In the genomic region with DNA sequence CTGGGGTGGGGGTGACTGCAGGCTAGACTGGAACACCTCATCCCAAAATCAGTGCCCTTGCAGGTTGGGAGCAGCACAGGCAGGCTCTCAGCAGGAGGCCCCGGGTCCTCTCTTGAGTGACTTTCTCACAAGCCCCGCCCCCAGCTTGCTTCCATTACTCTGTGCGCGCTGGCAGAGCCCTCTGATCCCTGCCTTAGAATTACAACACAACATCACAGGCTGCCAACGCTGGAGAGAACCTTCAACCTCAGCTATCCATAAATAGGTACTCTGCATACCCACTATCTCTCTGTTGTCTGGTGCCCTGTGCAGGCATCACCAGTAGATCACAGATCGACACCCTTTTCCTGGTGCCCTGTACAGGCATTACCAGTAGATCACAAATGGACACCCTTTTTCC, we compare ENCODE assay signal across 27 mouse cellular contexts.
DNase-seq lines count a peak whose midpoint lies in the region; ATAC-seq and TF ChIP-seq lines count a peak whose summit lies in the region.
"Had no signal": no experiment of that assay in that cellular context is flagged by ENCODE, and none has a peak within 500 bp of the region (broad histone marks: within the 10 kb centered on the region; RNA-seq: fewer than 3 reads in every experiment).

No protein-coding gene starts in this region.

- H3K4me1 ChIP-seq in kidney, embryonic 16.5 days (ENCODE audit: insufficient read depth, low read length): 0 out of 2 replicates have a peak, but pooled peaks cover under 1% of the 10 kb centered on the region
- peaks cover 52% of the 10 kb centered on the region for H3K4me1 ChIP-seq in E14TG2a.4 (replicated peaks; ENCODE audit: low read depth, low read length)
- H3K4me1 ChIP-seq in heart, embryonic 11.5 days (ENCODE audit: control insufficient read depth, insufficient read depth, low read length): no peaks in the 10 kb centered on the region

- H3K9me3 ChIP-seq in kidney, embryonic 16.5 days (ENCODE audit: low read length): no peaks in the 10 kb centered on the region
- H3K9me3 ChIP-seq in E14TG2a.4 (ENCODE audit: low read length): 0 out of 2 replicates have a peak, but pooled peaks cover 3% of the 10 kb centered on the region
- H3K9me3 ChIP-seq in heart, embryonic 11.5 days (replicated peaks; ENCODE audit: control insufficient read depth, low read length): no peaks in the 10 kb centered on the region
- H3K9me3 ChIP-seq: heart, embryonic 15.5 days; hindbrain, embryonic 13.5 days; limb, embryonic 10.5 days; midbrain, embryonic 10.5 days; neural tube, embryonic 15.5 days had no signal

- H3K27me3 ChIP-seq in kidney, embryonic 16.5 days (ENCODE audit: insufficient read depth, low read length): 0 out of 2 replicates have a peak, but pooled peaks cover 3% of the 10 kb centered on the region
- H3K27me3 ChIP-seq in E14TG2a.4 (ENCODE audit: insufficient read depth, low read length): peaks cover 11% of the 10 kb centered on the region
- peaks cover 15% of the 10 kb centered on the region for H3K27me3 ChIP-seq in heart, embryonic 11.5 days (ENCODE audit: control insufficient read depth, insufficient read depth, low read length)
- H3K27me3 ChIP-seq: hindbrain, embryonic 13.5 days; neural tube, embryonic 15.5 days had no signal

- H3K27ac ChIP-seq in kidney, embryonic 16.5 days (ENCODE audit: low read length): no peak overlapping the region
- no peak overlapping the region for H3K27ac ChIP-seq in heart, embryonic 11.5 days (ENCODE audit: low read depth, low read length)
- H3K27ac ChIP-seq: forebrain, embryonic 13.5 days; gastrocnemius, adult 2 months; heart, embryonic 15.5 days; hindbrain, embryonic 13.5 days; left cerebral cortex, adult 2 months; limb, embryonic 10.5 days; midbrain, embryonic 10.5 days; neural tube, embryonic 15.5 days had no signal

- no peaks in the 10 kb centered on the region for H3K36me3 ChIP-seq in kidney, embryonic 16.5 days (ENCODE audit: insufficient read depth, low read length)
- no peaks in the 10 kb centered on the region for H3K36me3 ChIP-seq in E14TG2a.4 (ENCODE audit: insufficient read depth, low read length)
- H3K36me3 ChIP-seq in heart, embryonic 11.5 days (ENCODE audit: control insufficient read depth, insufficient read depth, low read length): no peaks in the 10 kb centered on the region
- H3K36me3 ChIP-seq: G1E; heart, embryonic 15.5 days; hindbrain, embryonic 13.5 days; limb, embryonic 10.5 days; midbrain, embryonic 10.5 days; neural tube, embryonic 15.5 days had no signal

- H3K4me2 ChIP-seq in kidney, embryonic 16.5 days (replicated peaks; ENCODE audit: low read depth, low read length): no peak overlapping the region
- no peak overlapping the region for H3K4me2 ChIP-seq in heart, embryonic 11.5 days
- H3K4me2 ChIP-seq: forebrain, embryonic 13.5 days; heart, embryonic 15.5 days; hindbrain, embryonic 13.5 days; neural tube, embryonic 15.5 days had no signal

- ATAC-seq in kidney, embryonic 16.5 days (ENCODE audit: low FRiP score, low TSS enrichment): no peak
- no peak for ATAC-seq in heart, embryonic 11.5 days (replicated peaks; ENCODE audit: insufficient number of reproducible peaks, low FRiP score, low TSS enrichment)
- ATAC-seq: activated CD4-positive, CD25-positive, alpha-beta regulatory T cell, adult 4 months; forebrain, embryonic 13.5 days; lung, postnatal 0 days; Patski had no signal

- H3K9ac ChIP-seq in kidney, embryonic 16.5 days (replicated peaks; ENCODE audit: low read length): no peak overlapping the region
- H3K9ac ChIP-seq in heart, embryonic 11.5 days (ENCODE audit: low read depth, low read length): no peak overlapping the region
- H3K9ac ChIP-seq: forebrain, embryonic 13.5 days; heart, embryonic 15.5 days; hindbrain, embryonic 13.5 days; neural tube, embryonic 15.5 days had no signal

- peak; percentile 39 for DNase-seq in adrenal gland, postnatal 10 days
- no peak for DNase-seq in adrenal gland, postnatal 4 days (ENCODE audit: low spot score in 2 of 2)
- DNase-seq in kidney, adult 8-10 months: peak; percentile 37 to 56
- peak; percentile 15 for DNase-seq in adrenal gland, postnatal 25 days
- DNase-seq: embryo, embryonic 11 days; gastrocnemius, adult 2 months; heart, postnatal 36 days; layer of hippocampus, adult 9-11 months; liver; right cerebral cortex, adult 18-20 months; right cerebral cortex, postnatal 4 days; thymus, adult 18-20 months; thymus, postnatal 36 days had no signal

- 52% methylated on average over 6 of the region's 6 CpGs for WGBS in kidney, embryonic 16.5 days
- WGBS in heart, embryonic 11.5 days (ENCODE audit: insufficient replicate concordance): 43% methylated on average over 6 of the region's 6 CpGs

- TF ChIP-seq CTCF in E14TG2a.4 (conservative IDR thresholded peaks at IDR 0.05; ENCODE audit: low read length): no peak

- no peak overlapping the region for H3K4me3 ChIP-seq in kidney, embryonic 16.5 days (ENCODE audit: low read length)
- peak overlapping the region; percentile 32 for H3K4me3 ChIP-seq in E14TG2a.4 (replicated peaks; ENCODE audit: low read length)
- H3K4me3 ChIP-seq in heart, embryonic 11.5 days (ENCODE audit: low read depth, low read length): no peak overlapping the region
- H3K4me3 ChIP-seq: forebrain, embryonic 13.5 days; gastrocnemius, adult 2 months; heart, embryonic 15.5 days; hindbrain, embryonic 13.5 days; left cerebral cortex, adult 2 months; limb, embryonic 10.5 days; midbrain, embryonic 10.5 days; neural tube, embryonic 15.5 days had no signal

Comparison
In these comparisons a context has a peak if more than half of its experiments do, and no peak if none do; other contexts are left out.
1. DNase-seq: peak in adrenal gland, postnatal 10 days (single experiment), kidney, adult 8-10 months (2 of 2) and adrenal gland, postnatal 25 days (single experiment); none in adrenal gland, postnatal 4 days (0 of 2).